Mouse (Mus musculus) natural killer cell, adult 2 months (primary cell): ENCODE data around the gene Olfr1094.

Experiments
- DNase-seq, 2 experiments: peaks; one replicate each; pipeline ENCODE4 v3.0.0; 2022; ENCODE audit warnings: low spot score in 2 of 2

Olfr1094 gene

GRCm38 (mm10) chr2:86824363-86824762 is at the start of gene Olfr1094:
Gene Olfr1094, plus strand, starts transcription at chr2:86824663.
- no peak for DNase-seq

- DNase-seq, result no peak
Measured at GRCm38 (mm10) chr2:86782179-86782578, 42.3 kb upstream of the Olfr1094 start, which contains the start of gene Olfr1093. Gene Olfr1093, plus strand, starts transcription at chr2:86782479.

- DNase-seq, result no peak
Measured at GRCm38 (mm10) chr2:86809918-86810317, 14.5 kb upstream of the Olfr1094 start, which contains the start of gene Olfr141. Gene Olfr141, minus strand, starts transcription at chr2:86810018.

GRCm38 (mm10) chr2:86851596-86851995 is 27.1 kb downstream of the Olfr1094 start, which contains the start of gene Olfr1095:
Gene Olfr1095, minus strand, starts transcription at chr2:86851696.
- no peak for DNase-seq

GRCm38 (mm10) chr2:86874702-86875101 is 50.2 kb downstream of the Olfr1094 start, which contains the start of gene Gm13723:
Gene Gm13723, minus strand, starts transcription at chr2:86874802.
- DNase-seq, result no peak
